Mouse (Mus musculus): ENCODE results near the gene Armh3. TPM values are rescaled to one million over a fixed set of nuclear protein-coding genes. Genes with fewer than 3 reads are reported as not detected.

Armh3 gene
- polyA plus RNA-seq, 1 experiment from 2014 or later: 17.0 TPM

- 62% methylated on average over 1 of the region's 1 CpGs for WGBS
- Histone ChIP-seq H3K27ac (ENCODE audit: low read depth, low read length) (no peak overlapping the region), H3K9me3 (ENCODE audit: control insufficient read depth, low read length) (no peaks in the 10 kb centered on the region), H3K9ac (ENCODE audit: low read depth, low read length) (no peak overlapping the region), H3K36me3 (ENCODE audit: control insufficient read depth, insufficient read depth, low read length) (no peaks in the 10 kb centered on the region), H3K4me1 (ENCODE audit: control insufficient read depth, insufficient read depth, low read length) (0 out of 2 replicates have a peak, but pooled peaks cover 3% of the 10 kb centered on the region), H3K4me3 (ENCODE audit: low read length) (no peak overlapping the region), H3K27me3 (ENCODE audit: control insufficient read depth, insufficient read depth, low read length) (no peaks in the 10 kb centered on the region), H3K4me2 (replicated peaks; ENCODE audit: low read depth, low read length) (no peak overlapping the region)
- ATAC-seq (ENCODE audit: low FRiP score, low TSS enrichment): no peak
These were observed 125.0 kb downstream of the Armh3 start for GRCm38 (mm10) chr19:45873320-45873719.

GRCm38 (mm10) chr19:45855284-45855920 is 142.9 kb downstream of the Armh3 start:
- no peak overlapping the region for H3K27ac ChIP-seq (ENCODE audit: low read depth, low read length)
- no peaks in the 10 kb centered on the region for H3K27me3 ChIP-seq (ENCODE audit: control insufficient read depth, insufficient read depth, low read length)
- ATAC-seq (ENCODE audit: low FRiP score, low TSS enrichment): no peak
- H3K36me3 ChIP-seq (ENCODE audit: control insufficient read depth, insufficient read depth, low read length): no peaks in the 10 kb centered on the region
- H3K4me2 ChIP-seq (replicated peaks; ENCODE audit: low read depth, low read length): no peak overlapping the region
- no peak overlapping the region for H3K9ac ChIP-seq (ENCODE audit: low read depth, low read length)
- no peak overlapping the region for H3K4me3 ChIP-seq (ENCODE audit: low read length)
- 60% methylated on average over 8 of the region's 8 CpGs for WGBS
- H3K4me1 ChIP-seq (ENCODE audit: control insufficient read depth, insufficient read depth, low read length): no peaks in the 10 kb centered on the region
- H3K9me3 ChIP-seq (ENCODE audit: control insufficient read depth, low read length): no peaks in the 10 kb centered on the region

- 69% methylated on average over 7 of the region's 7 CpGs for WGBS
- Histone ChIP-seq H3K4me3 (ENCODE audit: low read length) (no peak overlapping the region), H3K27me3 (ENCODE audit: control insufficient read depth, insufficient read depth, low read length) (no peaks in the 10 kb centered on the region), H3K4me1 (ENCODE audit: control insufficient read depth, insufficient read depth, low read length) (no peaks in the 10 kb centered on the region), H3K27ac (ENCODE audit: low read depth, low read length) (no peak overlapping the region), H3K9me3 (ENCODE audit: control insufficient read depth, low read length) (no peaks in the 10 kb centered on the region), H3K36me3 (ENCODE audit: control insufficient read depth, insufficient read depth, low read length) (no peaks in the 10 kb centered on the region), H3K9ac (ENCODE audit: low read depth, low read length) (no peak overlapping the region), H3K4me2 (replicated peaks; ENCODE audit: low read depth, low read length) (no peak overlapping the region)
- ATAC-seq (ENCODE audit: low FRiP score, low TSS enrichment): no peak
These were observed 143.8 kb downstream of the Armh3 start for GRCm38 (mm10) chr19:45854521-45854920.

GRCm38 (mm10) chr19:45847733-45848093 is 150.6 kb downstream of the Armh3 start:
- Histone ChIP-seq H3K4me3 (ENCODE audit: low read length) (no peak overlapping the region), H3K9me3 (ENCODE audit: control insufficient read depth, low read length) (no peaks in the 10 kb centered on the region), H3K9ac (ENCODE audit: low read depth, low read length) (no peak overlapping the region), H3K27ac (ENCODE audit: low read depth, low read length) (no peak overlapping the region), H3K4me1 (ENCODE audit: control insufficient read depth, insufficient read depth, low read length) (no peaks in the 10 kb centered on the region), H3K4me2 (replicated peaks; ENCODE audit: low read depth, low read length) (no peak overlapping the region), H3K36me3 (ENCODE audit: control insufficient read depth, insufficient read depth, low read length) (no peaks in the 10 kb centered on the region), H3K27me3 (ENCODE audit: control insufficient read depth, insufficient read depth, low read length) (no peaks in the 10 kb centered on the region)
- ATAC-seq (ENCODE audit: low FRiP score, low TSS enrichment): no peak
- WGBS: 87% methylated on average over 4 of the region's 4 CpGs

- ATAC-seq (ENCODE audit: low FRiP score, low TSS enrichment): no peak
- no peaks in the 10 kb centered on the region for H3K36me3 ChIP-seq (ENCODE audit: control insufficient read depth, insufficient read depth, low read length)
- H3K9me3 ChIP-seq (ENCODE audit: control insufficient read depth, low read length): no peaks in the 10 kb centered on the region
- H3K9ac ChIP-seq (ENCODE audit: low read depth, low read length): no peak overlapping the region
- 98% methylated on average over 3 of the region's 3 CpGs for WGBS
- no peak overlapping the region for H3K27ac ChIP-seq (ENCODE audit: low read depth, low read length)
- no peaks in the 10 kb centered on the region for H3K27me3 ChIP-seq (ENCODE audit: control insufficient read depth, insufficient read depth, low read length)
- H3K4me2 ChIP-seq (replicated peaks; ENCODE audit: low read depth, low read length): no peak overlapping the region
- no peak overlapping the region for H3K4me3 ChIP-seq (ENCODE audit: low read length)
- H3K4me1 ChIP-seq (ENCODE audit: control insufficient read depth, insufficient read depth, low read length): no peaks in the 10 kb centered on the region
These were observed 151.1 kb downstream of the Armh3 start for GRCm38 (mm10) chr19:45847016-45847732.

- no peak overlapping the region for H3K4me2 ChIP-seq (replicated peaks; ENCODE audit: low read depth, low read length)
- ATAC-seq (ENCODE audit: low FRiP score, low TSS enrichment): no peak
- no peaks in the 10 kb centered on the region for H3K9me3 ChIP-seq (ENCODE audit: control insufficient read depth, low read length)
- no peaks in the 10 kb centered on the region for H3K27me3 ChIP-seq (ENCODE audit: control insufficient read depth, insufficient read depth, low read length)
- 91% methylated on average over 3 of the region's 3 CpGs for WGBS
- H3K9ac ChIP-seq (ENCODE audit: low read depth, low read length): no peak overlapping the region
- H3K36me3 ChIP-seq (ENCODE audit: control insufficient read depth, insufficient read depth, low read length): no peaks in the 10 kb centered on the region
- H3K27ac ChIP-seq (ENCODE audit: low read depth, low read length): no peak overlapping the region
- H3K4me1 ChIP-seq (ENCODE audit: control insufficient read depth, insufficient read depth, low read length): no peaks in the 10 kb centered on the region
- H3K4me3 ChIP-seq (ENCODE audit: low read length): no peak overlapping the region
These were observed 154.1 kb downstream of the Armh3 start for GRCm38 (mm10) chr19:45844209-45844608.

GRCm38 (mm10) chr19:45843424-45843823 is 154.9 kb downstream of the Armh3 start:
- 45% methylated on average over 10 of the region's 10 CpGs for WGBS
- no peaks in the 10 kb centered on the region for H3K27me3 ChIP-seq (ENCODE audit: control insufficient read depth, insufficient read depth, low read length)
- no peaks in the 10 kb centered on the region for H3K4me1 ChIP-seq (ENCODE audit: control insufficient read depth, insufficient read depth, low read length)
- no peak overlapping the region for H3K4me2 ChIP-seq (replicated peaks; ENCODE audit: low read depth, low read length)
- no peaks in the 10 kb centered on the region for H3K9me3 ChIP-seq (ENCODE audit: control insufficient read depth, low read length)
- no peak overlapping the region for H3K27ac ChIP-seq (ENCODE audit: low read depth, low read length)
- H3K4me3 ChIP-seq (ENCODE audit: low read length): no peak overlapping the region
- no peak for ATAC-seq (ENCODE audit: low FRiP score, low TSS enrichment)
- no peak overlapping the region for H3K9ac ChIP-seq (ENCODE audit: low read depth, low read length)
- no peaks in the 10 kb centered on the region for H3K36me3 ChIP-seq (ENCODE audit: control insufficient read depth, insufficient read depth, low read length)

- H3K9me3 ChIP-seq (ENCODE audit: control insufficient read depth, low read length): no peaks in the 10 kb centered on the region
- no peaks in the 10 kb centered on the region; the same call in 1 of the 2 replicates for H3K4me1 ChIP-seq (ENCODE audit: control insufficient read depth, insufficient read depth, low read length)
- H3K27me3 ChIP-seq (ENCODE audit: control insufficient read depth, insufficient read depth, low read length): no peaks in the 10 kb centered on the region
- H3K36me3 ChIP-seq (ENCODE audit: control insufficient read depth, insufficient read depth, low read length): no peaks in the 10 kb centered on the region
- no peak overlapping the region for H3K27ac ChIP-seq (ENCODE audit: low read depth, low read length)
- WGBS: 57% methylated on average over 12 of the region's 12 CpGs
- no peak overlapping the region for H3K9ac ChIP-seq (ENCODE audit: low read depth, low read length)
- ATAC-seq (ENCODE audit: low FRiP score, low TSS enrichment): no peak
- H3K4me3 ChIP-seq (ENCODE audit: low read length): no peak overlapping the region
- no peak overlapping the region for H3K4me2 ChIP-seq (replicated peaks; ENCODE audit: low read depth, low read length)
These were observed 161.0 kb downstream of the Armh3 start for GRCm38 (mm10) chr19:45837050-45837994.
